Mouse (Mus musculus): ENCODE results near the gene Plcz1.

Plcz1 gene

DNA sequence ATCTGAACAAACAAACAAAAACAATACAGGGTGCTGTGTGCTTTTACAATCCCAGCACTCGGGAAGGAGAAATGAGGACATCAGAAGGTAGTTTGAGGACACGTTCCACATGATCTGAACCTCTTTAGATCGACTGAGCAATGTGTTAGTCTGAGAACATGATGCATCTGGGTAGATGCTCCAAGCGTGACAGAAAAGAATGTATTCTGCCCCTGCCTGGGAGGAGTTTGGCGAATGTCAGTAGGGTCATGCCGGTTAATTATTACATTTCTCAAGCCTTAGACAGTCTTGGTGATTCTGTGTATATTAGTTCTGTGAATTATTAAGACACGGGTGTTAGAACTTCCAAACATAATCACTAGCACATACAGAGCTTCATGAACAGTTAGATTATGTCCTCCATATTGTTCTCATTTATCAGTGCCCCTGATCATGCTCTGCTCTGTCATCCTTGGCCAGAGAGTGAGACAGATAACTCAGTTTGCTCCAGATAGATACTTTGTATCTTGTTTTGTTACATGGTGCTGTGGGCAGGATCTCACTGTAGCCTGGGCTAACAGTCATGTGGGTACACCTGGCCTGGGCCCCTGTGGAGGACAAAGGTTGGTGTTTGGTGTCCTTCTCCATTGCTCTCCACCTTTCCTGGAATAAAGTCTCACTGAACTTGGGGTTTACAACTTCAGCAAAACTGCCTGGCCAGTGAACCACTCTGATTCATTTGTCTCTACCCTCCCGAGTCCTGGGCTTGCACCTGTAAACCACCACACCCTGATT lies 94.0 kb downstream of the Plcz1 start:
- DNase-seq (ENCODE audit: low spot score in 2 of 2): peak in 1 of 2 experiments; percentile 5

All from heart, adult 9 months (tissue).